Mouse (Mus musculus) kidney, postnatal 4 days (tissue): ENCODE data around the gene Ep300.
"Not testable (repeated sequence)": the region's sequence is repeated elsewhere in the genome, so short reads cannot be mapped to it uniquely, and the experiment has no call there.

Source experiments
- DNase-seq, 2 experiments: peaks; one replicate each; pipeline ENCODE4 v3.0.0; 2021; ENCODE audit warnings: mixed read lengths in 2 of 2

The Ep300 gene

GRCm38 (mm10) chr15:81598742-81599141 is 13.6 kb downstream of the Ep300 start:
- DNase-seq: not testable (repeated sequence)

GRCm38 (mm10) chr15:81605241-81605640 is 20.1 kb downstream of the Ep300 start:
- DNase-seq: no peak

GRCm38 (mm10) chr15:81606634-81607033 is 21.5 kb downstream of the Ep300 start:
- DNase-seq: peak; percentile 13 to 35

GRCm38 (mm10) chr15:81649516-81650455 is 64.6 kb downstream of the Ep300 start:
- DNase-seq: no peak

GRCm38 (mm10) chr15:81650636-81651035 is 65.5 kb downstream of the Ep300 start:
- DNase-seq: no peak

- DNase-seq: no peak
Observed at GRCm38 (mm10) chr15:81661701-81662100, 76.5 kb downstream of the Ep300 start.

- DNase-seq: no peak
Observed at GRCm38 (mm10) chr15:81663281-81663680, 78.1 kb downstream of the Ep300 start.

GRCm38 (mm10) chr15:81663697-81664561 is 78.8 kb downstream of the Ep300 start, which contains the start of gene L3mbtl2:
Gene L3mbtl2, plus strand, starts transcription at chr15:81663889.
- peak; percentile 93 to 96 for DNase-seq

GRCm38 (mm10) chr15:81666957-81667356 is 81.8 kb downstream of the Ep300 start:
- no peak for DNase-seq

- peak; percentile 71 to 73 for DNase-seq
Observed at GRCm38 (mm10) chr15:81670231-81670640, 85.1 kb downstream of the Ep300 start.

- DNase-seq: no peak
Observed at GRCm38 (mm10) chr15:81676637-81677036, 91.5 kb downstream of the Ep300 start.

GRCm38 (mm10) chr15:81680301-81680805 is 95.2 kb downstream of the Ep300 start:
- no peak for DNase-seq

GRCm38 (mm10) chr15:81693366-81693966 is 108.3 kb downstream of the Ep300 start:
- DNase-seq: no peak

- peak; percentile 89 to 93 for DNase-seq
Observed at GRCm38 (mm10) chr15:81693967-81694881, 109.1 kb downstream of the Ep300 start.

- DNase-seq: peak in 1 of 2 experiments; percentile 35
Observed at GRCm38 (mm10) chr15:81694891-81695290, 109.7 kb downstream of the Ep300 start.

GRCm38 (mm10) chr15:81697175-81697574 is 112.0 kb downstream of the Ep300 start, which contains the start of gene Chadl:
Gene Chadl, minus strand, starts transcription at chr15:81697287.
- DNase-seq: no peak

- DNase-seq: peak; percentile 33 to 54
Observed at GRCm38 (mm10) chr15:81697847-81698246, 112.7 kb downstream of the Ep300 start.

GRCm38 (mm10) chr15:81698532-81698931 is 113.4 kb downstream of the Ep300 start:
- no peak for DNase-seq

- DNase-seq: no peak
Observed at GRCm38 (mm10) chr15:81700161-81700560, 115.0 kb downstream of the Ep300 start.

GRCm38 (mm10) chr15:81700601-81701000 is 115.5 kb downstream of the Ep300 start:
- peak; percentile 25 to 60 for DNase-seq

- DNase-seq: not testable (repeated sequence)
Observed at GRCm38 (mm10) chr15:81701350-81701749, 116.2 kb downstream of the Ep300 start.
